Mouse (Mus musculus) MEL (cell line): Measurements from ENCODE around the gene Kcnc3. TPM values are rescaled to one million over a fixed set of nuclear protein-coding genes. Genes with fewer than 3 reads are reported as not detected.

Source experiments
- DNase-seq: peaks from one replicate; pipeline ENCODE4 v3.0.0; 2011; ENCODE audit warnings: low read depth, low spot score
- H3K27ac ChIP-seq: 2 replicates; pipeline ENCODE4 v1.5.1; 2012; ENCODE audit warnings: low read depth, mild to moderate bottlenecking, control low read depth, low read length, moderate library complexity; ENCODE audit not compliant: control insufficient read depth
- H3K27me3 ChIP-seq, 2 experiments: fragments of 150-350 bp in 1 of 2; sonication (generic) in 1 of 2; 2 replicates each; pipeline ENCODE4 v1.6.1; 2012; ENCODE audit warnings: low read length in 2 of 2, mild to moderate bottlenecking in 2 of 2, improper control_type of control experiment in 1 of 2, moderate library complexity in 1 of 2; ENCODE audit not compliant: insufficient read depth in 2 of 2, control insufficient read depth in 1 of 2
- H3K36me3 ChIP-seq, 2 experiments: 2 replicates each; pipeline ENCODE4 v1.6.1; 2012 to 2014; ENCODE audit warnings: low read length in 2 of 2, improper control_type of control experiment in 1 of 2, inconsistent platforms in 1 of 2, mild to moderate bottlenecking in 1 of 2; ENCODE audit not compliant: insufficient read depth in 2 of 2, control insufficient read depth in 1 of 2
- H3K4me1 ChIP-seq, 2 experiments: fragments of 150-350 bp in 1 of 2; sonication (generic) in 1 of 2; 2 replicates each; pipeline ENCODE4 v1.6.1; 2012; ENCODE audit warnings: low read length in 2 of 2, improper control_type of control experiment in 1 of 2, mild to moderate bottlenecking in 1 of 2; ENCODE audit not compliant: insufficient read depth in 2 of 2, control insufficient read depth in 1 of 2
- H3K4me3 ChIP-seq, 2 experiments: fragments of 150-350 bp in 1 of 2; sonication (generic) in 1 of 2; 2 replicates each; pipeline ENCODE4 v1.5.1; 2012; ENCODE audit warnings: low read depth in 2 of 2, low read length in 2 of 2, mild to moderate bottlenecking in 2 of 2, moderate library complexity in 2 of 2, control low read depth in 1 of 2, improper control_type of control experiment in 1 of 2; ENCODE audit not compliant: control insufficient read depth in 1 of 2, insufficient read depth in 1 of 2
- H3K79me2 ChIP-seq: 2 replicates; pipeline ENCODE4 v1.6.1; 2012; ENCODE audit warnings: mild to moderate bottlenecking, low read length, moderate library complexity; ENCODE audit not compliant: control insufficient read depth, poor library complexity, insufficient read depth
- H3K9ac ChIP-seq: 2 replicates; pipeline ENCODE4 v1.6.1; 2012; ENCODE audit warnings: low read depth, mild to moderate bottlenecking, control low read depth, low read length, moderate library complexity; ENCODE audit not compliant: control insufficient read depth, poor library complexity, severe bottlenecking
- H3K9me3 ChIP-seq: fragments of 150-350 bp; sonication (generic); replicated peaks from 2 replicates; pipeline ENCODE4 v1.6.1; 2012; ENCODE audit warnings: mild to moderate bottlenecking, low read length, improper control_type of control experiment, moderate library complexity; ENCODE audit not compliant: insufficient read depth
- BHLHE40 ChIP-seq: IDR thresholded peaks from 2 replicates; pipeline ENCODE4 v1.6.1; 2012; ENCODE audit warnings: low read depth, mild to moderate bottlenecking, inconsistent platforms, low read length, improper control_type of control experiment, borderline replicate concordance
- CTCF ChIP-seq, 3 experiments: IDR thresholded peaks in 2 of 3; conservative IDR thresholded peaks in 1 of 3; 2 replicates each; pipeline ENCODE4 v1.5.1; 2011 to 2012; ENCODE audit warnings: low read length in 3 of 3, low read depth in 2 of 3, mild to moderate bottlenecking in 2 of 3, improper control_type of control experiment in 1 of 3, inconsistent platforms in 1 of 3, mixed read lengths in 1 of 3, moderate library complexity in 1 of 3; ENCODE audit not compliant: control insufficient read depth in 1 of 3, insufficient read depth in 1 of 3, poor library complexity in 1 of 3, severe bottlenecking in 1 of 3
- E2F4 ChIP-seq: IDR thresholded peaks from 2 replicates; pipeline ENCODE4 v1.6.1; 2011; ENCODE audit warnings: low read depth, low read length, improper control_type of control experiment, borderline replicate concordance
- EP300 ChIP-seq, 2 experiments: IDR thresholded peaks; 2 replicates each; pipeline ENCODE4 v1.6.1; 2011; ENCODE audit warnings: improper control_type of control experiment in 2 of 2, low read length in 2 of 2, low read depth in 1 of 2, mild to moderate bottlenecking in 1 of 2
- ETS1 ChIP-seq: IDR thresholded peaks from 2 replicates; pipeline ENCODE4 v1.6.1; 2012; ENCODE audit warnings: low read depth, mild to moderate bottlenecking, inconsistent platforms, low read length, improper control_type of control experiment, moderate library complexity
- GABPA ChIP-seq: IDR thresholded peaks from 2 replicates; pipeline ENCODE4 v1.6.1; 2012; ENCODE audit warnings: low read depth, mild to moderate bottlenecking, inconsistent platforms, low read length, improper control_type of control experiment, moderate library complexity
- GATA1 ChIP-seq: IDR thresholded peaks from 2 replicates; pipeline ENCODE4 v1.6.1; 2011; ENCODE audit warnings: low read depth, low read length, improper control_type of control experiment
- HCFC1 ChIP-seq: IDR thresholded peaks from 2 replicates; pipeline ENCODE4 v1.6.1; 2012; ENCODE audit warnings: low read depth, mild to moderate bottlenecking, inconsistent platforms, low read length, improper control_type of control experiment, moderate library complexity
- MAFK ChIP-seq: IDR thresholded peaks from 2 replicates; pipeline ENCODE4 v1.6.1; 2011; ENCODE audit warnings: low read depth, mild to moderate bottlenecking, low read length, improper control_type of control experiment, borderline replicate concordance
- MAX ChIP-seq: IDR thresholded peaks from 2 replicates; pipeline ENCODE4 v1.6.1; 2011; ENCODE audit warnings: low read length, improper control_type of control experiment
- MAZ ChIP-seq: IDR thresholded peaks from 2 replicates; pipeline ENCODE4 v1.6.1; 2012; ENCODE audit warnings: low read depth, mild to moderate bottlenecking, inconsistent platforms, low read length, improper control_type of control experiment
- MEF2A ChIP-seq: IDR thresholded peaks from 2 replicates; pipeline ENCODE4 v1.6.1; 2014; ENCODE audit warnings: low read depth, mild to moderate bottlenecking, inconsistent platforms, low read length, improper control_type of control experiment; ENCODE audit not compliant: poor library complexity, insufficient replicate concordance, severe bottlenecking; ENCODE audit errors: extremely low read depth
- MXI1 ChIP-seq: IDR thresholded peaks from 2 replicates; pipeline ENCODE4 v1.6.1; 2011; ENCODE audit warnings: mild to moderate bottlenecking, low read depth, low read length, improper control_type of control experiment
- MYC ChIP-seq: IDR thresholded peaks from 2 replicates; pipeline ENCODE4 v1.6.1; 2011; ENCODE audit warnings: low read depth, mild to moderate bottlenecking, low read length, improper control_type of control experiment, moderate library complexity
- NRF1 ChIP-seq: IDR thresholded peaks from 2 replicates; pipeline ENCODE4 v1.6.1; 2014; ENCODE audit warnings: low read depth, mild to moderate bottlenecking, inconsistent platforms, low read length, improper control_type of control experiment, moderate library complexity; ENCODE audit not compliant: poor library complexity, insufficient read depth, severe bottlenecking
- POLR2AphosphoS2 ChIP-seq: IDR thresholded peaks from 2 replicates; pipeline ENCODE4 v1.6.1; 2011; ENCODE audit warnings: low read length, improper control_type of control experiment
- RAD21 ChIP-seq: IDR thresholded peaks from 2 replicates; pipeline ENCODE4 v1.6.1; 2011; ENCODE audit warnings: mild to moderate bottlenecking, low read depth, low read length, improper control_type of control experiment
- RCOR1 ChIP-seq: IDR thresholded peaks from 2 replicates; pipeline ENCODE4 v1.6.1; 2012; ENCODE audit warnings: low read depth, mild to moderate bottlenecking, inconsistent platforms, low read length, improper control_type of control experiment
- SMC3 ChIP-seq: IDR thresholded peaks from 2 replicates; pipeline ENCODE4 v1.6.1; 2011; ENCODE audit warnings: low read depth, low read length, improper control_type of control experiment
- TAL1 ChIP-seq: IDR thresholded peaks from 2 replicates; pipeline ENCODE4 v1.6.1; 2012; ENCODE audit warnings: mild to moderate bottlenecking, inconsistent platforms, low read length, moderate library complexity, mixed read lengths
- TBP ChIP-seq: IDR thresholded peaks from 2 replicates; pipeline ENCODE4 v1.8.0; 2011; ENCODE audit warnings: low read depth, low read length, improper control_type of control experiment
- TCF12 ChIP-seq: IDR thresholded peaks from 2 replicates; pipeline ENCODE4 v1.6.1; 2014; ENCODE audit warnings: low read depth, mild to moderate bottlenecking, inconsistent platforms, low read length, improper control_type of control experiment, moderate library complexity
- USF1 ChIP-seq: IDR thresholded peaks from 2 replicates; pipeline ENCODE4 v1.6.1; 2014; ENCODE audit warnings: low read depth, mild to moderate bottlenecking, inconsistent platforms, low read length, improper control_type of control experiment, moderate library complexity
- ZC3H11A ChIP-seq: IDR thresholded peaks from 2 replicates; pipeline ENCODE4 v1.6.1; 2012; ENCODE audit warnings: low read depth, mild to moderate bottlenecking, inconsistent platforms, low read length, improper control_type of control experiment
- ZNF384 ChIP-seq: IDR thresholded peaks from 2 replicates; pipeline ENCODE4 v1.6.1; 2012; ENCODE audit warnings: low read depth, mild to moderate bottlenecking, inconsistent platforms, low read length, improper control_type of control experiment
- polyA plus RNA-seq, 2 experiments: library from polyadenylated mRNA; stranded (reverse) in 1 of 2; unstranded in 1 of 2; fragments of >175 nt in 1 of 2; fragments of >200 nt in 1 of 2; gene quantifications; 2 replicates each; pipeline versions ENCODE4 v1.2.1 to v1.2.4; 2012; ENCODE audit warnings: low replicate concordance in 2 of 2, low read depth in 1 of 2; ENCODE audit not compliant: insufficient read length in 2 of 2, insufficient read depth in 1 of 2, missing spikeins in 1 of 2
- total RNA-seq: library from RNA; depleted of rRNA; stranded (reverse); fragments of 300-350 nt; gene quantifications from 2 replicates; pipeline ENCODE4 v1.2.3, GENCODE M21; 2012

Kcnc3 gene
- total and polyA plus RNA-seq, 3 experiments = not detected

DNA sequence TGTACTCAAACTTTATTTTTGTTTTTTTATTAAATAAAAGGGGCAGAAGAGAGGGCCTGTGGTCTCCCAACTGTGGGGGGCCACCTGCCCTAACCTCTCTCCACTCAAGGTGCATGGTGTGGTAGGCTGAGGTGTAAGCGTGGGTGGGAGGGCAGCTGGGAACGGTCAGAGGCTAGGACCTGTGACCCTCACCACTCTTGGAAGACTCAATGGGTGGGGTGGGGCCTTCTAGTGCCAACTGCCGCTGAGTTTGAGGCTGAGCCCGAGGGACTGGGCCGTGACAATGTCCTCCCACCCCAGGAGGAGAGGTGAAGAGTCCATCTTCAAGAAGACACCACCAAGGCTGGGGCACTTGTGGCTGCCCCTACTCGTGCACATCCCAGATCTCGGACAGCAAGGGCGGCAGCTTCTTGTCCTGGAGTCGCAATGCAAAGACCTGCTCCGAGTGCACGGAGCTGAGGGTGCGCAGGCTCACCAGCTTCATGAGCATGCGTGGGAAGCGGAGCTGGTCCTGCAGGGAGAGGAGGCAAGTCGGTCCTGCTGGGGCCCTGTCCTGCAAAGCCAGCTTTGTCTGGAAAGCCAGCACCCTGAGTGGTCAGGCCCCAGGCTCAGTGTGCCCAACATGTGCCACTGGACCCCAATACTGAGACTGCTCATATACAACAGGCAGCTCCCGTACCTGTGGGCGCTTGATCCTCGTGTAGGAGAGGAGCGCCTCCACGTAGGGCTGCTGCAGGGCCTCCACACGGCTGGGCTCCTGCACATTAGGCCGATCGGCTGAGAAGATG is 40.6 kb upstream of the Kcnc3 start:
- no peak for TF ChIP-seq SMC3
- Histone ChIP-seq H3K27me3 (no peaks in the 10 kb centered on the region), H3K9me3 (no peaks in the 10 kb centered on the region), H3K4me1 (peaks cover 0 to 19% of the 10 kb centered on the region in 2 experiments; a peak in 3 of 4 replicates), H3K9ac (no peak overlapping the region), H3K36me3 (no peaks in the 10 kb centered on the region; a peak in 2 of 4 replicates), H3K4me3 (no peak overlapping the region), H3K79me2 (peaks cover 31% of the 10 kb centered on the region), H3K27ac (no peak overlapping the region)
- no peak for DNase-seq

GRCm38 (mm10) chr7:44550409-44550678 is 40.1 kb upstream of the Kcnc3 start:
- DNase-seq = no peak
- Histone ChIP-seq H3K27me3 (no peaks in the 10 kb centered on the region), H3K4me1 (peaks cover 0 to 19% of the 10 kb centered on the region in 2 experiments; a peak in 3 of 4 replicates), H3K9ac (no peak overlapping the region), H3K79me2 (peaks cover 31% of the 10 kb centered on the region), H3K27ac (no peak overlapping the region), H3K4me3 (no peak overlapping the region)
- no peak for TF ChIP-seq MYC
- TF ChIP-seq SMC3 = no peak
- no peak for TF ChIP-seq ZC3H11A
- no peak for TF ChIP-seq TBP
- TF ChIP-seq BHLHE40 = no peak
- TF ChIP-seq MXI1 = no peak
- TF ChIP-seq GATA1 = no peak
- no peak for TF ChIP-seq EP300 (IDR thresholded peaks at IDR 0.05; ENCODE audit: low read depth in 1 of 2, low read length in 2 of 2)
- no peak for TF ChIP-seq MAX
- TF ChIP-seq TAL1 = no peak
- no peak for TF ChIP-seq POLR2AphosphoS2
- TF ChIP-seq HCFC1 = no peak
- no peak for TF ChIP-seq ETS1
- TF ChIP-seq, all 39 proteins: peak for 0
- no peaks in the 10 kb centered on the region for H3K9me3 ChIP-seq
- no peaks in the 10 kb centered on the region; a peak in 2 of 4 replicates for H3K36me3 ChIP-seq

DNA sequence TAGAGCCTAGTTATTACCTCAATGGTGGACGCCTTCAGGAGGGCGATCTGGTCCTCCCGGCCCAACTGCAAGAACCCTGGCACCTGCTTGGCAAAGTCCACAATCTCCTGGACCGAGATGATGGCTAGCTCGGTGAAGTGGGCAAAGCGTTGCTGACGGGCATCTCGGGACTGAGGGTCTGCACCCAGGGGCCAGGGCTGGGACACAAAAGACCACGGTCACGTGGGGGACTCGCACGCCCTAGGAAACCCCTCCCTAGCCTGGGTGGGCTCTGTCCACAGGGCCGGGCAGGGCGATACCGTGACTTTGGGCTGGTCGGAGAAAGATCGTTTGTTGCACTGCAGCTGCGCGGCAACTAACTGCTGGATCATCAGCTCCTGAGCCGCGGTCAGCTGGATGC is 39.2 kb upstream of the Kcnc3 start:
- Histone ChIP-seq H3K36me3 (no peaks in the 10 kb centered on the region; a peak in 2 of 4 replicates), H3K79me2 (peaks cover 28% of the 10 kb centered on the region), H3K27ac (no peak overlapping the region), H3K9me3 (no peaks in the 10 kb centered on the region), H3K27me3 (no peaks in the 10 kb centered on the region), H3K4me1 (peaks cover 0 to 21% of the 10 kb centered on the region in 2 experiments; a peak in 3 of 4 replicates), H3K9ac (no peak overlapping the region), H3K4me3 (no peak overlapping the region)
- no peak for DNase-seq
- TF ChIP-seq SMC3 = no peak
- TF ChIP-seq MEF2A = no peak
- TF ChIP-seq EP300 (IDR thresholded peaks at IDR 0.05; ENCODE audit: low read depth in 1 of 2, low read length in 2 of 2) = no peak
- no peak for TF ChIP-seq MAFK
- no peak for TF ChIP-seq RCOR1
- TF ChIP-seq MAZ = no peak
- TF ChIP-seq POLR2AphosphoS2 = no peak
- no peak for TF ChIP-seq TCF12
- TF ChIP-seq RAD21 = no peak
- no peak for TF ChIP-seq NRF1
- TF ChIP-seq USF1 = no peak
- no peak for TF ChIP-seq ZNF384
- TF ChIP-seq E2F4 = no peak
- TF ChIP-seq CTCF (IDR thresholded peaks at IDR 0.05 in 2 of 3, conservative IDR thresholded peaks at IDR 0.05 in 1 of 3; ENCODE audit: control insufficient read depth in 1 of 3, insufficient read depth in 1 of 3, low read depth in 2 of 3, low read length in 3 of 3, poor library complexity in 1 of 3, severe bottlenecking in 1 of 3) = no peak
- TF ChIP-seq GABPA = no peak
